Mouse (Mus musculus) CH12.LX (cell line): Measurements from ENCODE around the gene Gm10644. TPM values are rescaled to one million over a fixed set of nuclear protein-coding genes. Genes with fewer than 3 reads are reported as not detected.

Source experiments
- DNase-seq: peaks from one replicate; pipeline ENCODE4 v3.0.0-alpha.2; 2013; ENCODE audit errors: extremely low read depth
- H3K27ac ChIP-seq: 2 replicates; pipeline ENCODE4 v1.5.1; 2012; ENCODE audit warnings: low read depth, mild to moderate bottlenecking, control low read depth, moderate library complexity; ENCODE audit not compliant: insufficient read depth
- H3K27me3 ChIP-seq: replicated peaks from 2 replicates; pipeline ENCODE3; 2012; ENCODE audit warnings: inconsistent platforms
- H3K36me3 ChIP-seq, 2 experiments: replicated peaks in 1 of 2; 2 replicates each; pipeline versions ENCODE3 to v1.6.1; 2012; ENCODE audit warnings: inconsistent platforms in 1 of 2, low read length in 1 of 2, mild to moderate bottlenecking in 1 of 2, mixed read lengths in 1 of 2, moderate library complexity in 1 of 2; ENCODE audit not compliant: control insufficient read depth in 1 of 2, insufficient read depth in 1 of 2
- H3K4me1 ChIP-seq, 2 experiments: 2 replicates each; pipeline ENCODE4 v1.6.1; 2012; ENCODE audit warnings: inconsistent platforms in 1 of 2, moderate library complexity in 1 of 2; ENCODE audit not compliant: insufficient read depth in 2 of 2, control insufficient read depth in 1 of 2
- H3K4me2 ChIP-seq: 2 replicates; pipeline ENCODE4 v1.6.1; 2012; ENCODE audit warnings: low read depth, mild to moderate bottlenecking, control low read depth; ENCODE audit not compliant: poor library complexity, insufficient read depth, severe bottlenecking
- H3K4me3 ChIP-seq, 3 experiments: fragments of 150-350 bp in 1 of 3; sonication (generic) in 1 of 3; replicated peaks in 1 of 3; 2 replicates each; pipeline versions ENCODE3 to v1.5.1; 2011 to 2012; ENCODE audit warnings: low read depth in 2 of 3, low read length in 2 of 3, mild to moderate bottlenecking in 2 of 3, moderate library complexity in 2 of 3, control low read depth in 1 of 3, improper control_type of control experiment in 1 of 3, inconsistent platforms in 1 of 3, mixed read lengths in 1 of 3; ENCODE audit not compliant: poor library complexity in 1 of 3
- H3K79me2 ChIP-seq: replicated peaks from 2 replicates; pipeline ENCODE4 v1.6.1; 2012; ENCODE audit warnings: mild to moderate bottlenecking, moderate library complexity; ENCODE audit not compliant: control insufficient read depth, poor library complexity, insufficient read depth, severe bottlenecking; ENCODE audit errors: extremely low read depth
- H3K9ac ChIP-seq: 2 replicates; pipeline ENCODE4 v1.6.1; 2012; ENCODE audit warnings: low read depth, mild to moderate bottlenecking, control low read depth, moderate library complexity; ENCODE audit not compliant: insufficient read depth
- H3K9me3 ChIP-seq: replicated peaks from 2 replicates; pipeline ENCODE3; 2012; ENCODE audit warnings: low read length, inconsistent platforms, mixed read lengths
- BHLHE40 ChIP-seq: IDR thresholded peaks from 2 replicates; pipeline ENCODE4 v1.6.1; 2011; ENCODE audit warnings: mild to moderate bottlenecking, low read depth, low read length, improper control_type of control experiment
- CHD2 ChIP-seq: IDR thresholded peaks from 2 replicates; pipeline ENCODE4 v1.6.1; 2011; ENCODE audit warnings: low read length, improper control_type of control experiment
- CTCF ChIP-seq, 2 experiments: IDR thresholded peaks in 1 of 2; conservative IDR thresholded peaks in 1 of 2; 2 replicates each; pipeline ENCODE4 v1.5.1; 2011 to 2012; ENCODE audit warnings: low read depth in 2 of 2, low read length in 2 of 2, improper control_type of control experiment in 1 of 2, inconsistent platforms in 1 of 2, mild to moderate bottlenecking in 1 of 2, moderate library complexity in 1 of 2
- E2F4 ChIP-seq: IDR thresholded peaks from 2 replicates; pipeline ENCODE4 v1.6.1; 2011; ENCODE audit warnings: low read depth, low read length, improper control_type of control experiment; ENCODE audit not compliant: insufficient replicate concordance
- ELF1 ChIP-seq: IDR thresholded peaks from 2 replicates; pipeline ENCODE4 v1.6.1; 2014; ENCODE audit warnings: low read depth, mild to moderate bottlenecking, inconsistent platforms, low read length, improper control_type of control experiment
- EP300 ChIP-seq: IDR thresholded peaks from 2 replicates; pipeline ENCODE4 v1.6.1; 2011; ENCODE audit warnings: low read length, improper control_type of control experiment
- IRF4 ChIP-seq: IDR thresholded peaks from 2 replicates; pipeline ENCODE4 v1.6.1; 2014; ENCODE audit warnings: low read depth, mild to moderate bottlenecking, inconsistent platforms, low read length, improper control_type of control experiment
- JUND ChIP-seq: conservative IDR thresholded peaks from 2 replicates; pipeline ENCODE4 v1.6.1; 2011; ENCODE audit warnings: low read depth, low read length, improper control_type of control experiment
- KAT2A ChIP-seq: IDR thresholded peaks from 2 replicates; pipeline ENCODE4 v1.6.1; 2012; ENCODE audit warnings: low read length, improper control_type of control experiment, inconsistent platforms; ENCODE audit not compliant: insufficient replicate concordance
- MAFK ChIP-seq: IDR thresholded peaks from 2 replicates; pipeline ENCODE4 v1.6.1; 2011; ENCODE audit warnings: low read length, improper control_type of control experiment; ENCODE audit not compliant: insufficient replicate concordance
- MAX ChIP-seq: IDR thresholded peaks from 2 replicates; pipeline ENCODE4 v1.6.1; 2011; ENCODE audit warnings: low read length, improper control_type of control experiment
- MAZ ChIP-seq: IDR thresholded peaks from 2 replicates; pipeline ENCODE4 v1.6.1; 2012; ENCODE audit warnings: low read depth, mild to moderate bottlenecking, inconsistent platforms, low read length, improper control_type of control experiment, moderate library complexity
- MEF2A ChIP-seq: IDR thresholded peaks from 2 replicates; pipeline ENCODE4 v1.6.1; 2014; ENCODE audit warnings: low read depth, mild to moderate bottlenecking, inconsistent platforms, low read length, improper control_type of control experiment, borderline replicate concordance
- MXI1 ChIP-seq: IDR thresholded peaks from 2 replicates; pipeline ENCODE4 v1.6.1; 2011; ENCODE audit warnings: mild to moderate bottlenecking, low read depth, low read length, improper control_type of control experiment
- MYC ChIP-seq: IDR thresholded peaks from 2 replicates; pipeline ENCODE4 v1.6.1; 2011; ENCODE audit warnings: low read depth, mild to moderate bottlenecking, improper control_type of control experiment, low read length
- NELFE ChIP-seq: IDR thresholded peaks from 2 replicates; pipeline ENCODE4 v1.6.1; 2011; ENCODE audit warnings: low read depth, low read length, improper control_type of control experiment
- NRF1 ChIP-seq: IDR thresholded peaks from 2 replicates; pipeline ENCODE4 v1.6.1; 2014; ENCODE audit warnings: low read depth, mild to moderate bottlenecking, inconsistent platforms, low read length, improper control_type of control experiment, moderate library complexity
- POLR2A ChIP-seq: IDR thresholded peaks from 2 replicates; pipeline ENCODE4 v1.6.1; 2011; ENCODE audit warnings: low read depth, mild to moderate bottlenecking, improper control_type of control experiment, low read length
- RAD21 ChIP-seq: IDR thresholded peaks from 2 replicates; pipeline ENCODE4 v1.6.1; 2011; ENCODE audit warnings: low read depth, mild to moderate bottlenecking, low read length, improper control_type of control experiment, moderate library complexity
- SIN3A ChIP-seq: IDR thresholded peaks from 2 replicates; pipeline ENCODE4 v1.6.1; 2012; ENCODE audit warnings: low read length, improper control_type of control experiment, inconsistent platforms
- SMC3 ChIP-seq: IDR thresholded peaks from 2 replicates; pipeline ENCODE4 v1.6.1; 2011; ENCODE audit warnings: low read depth, low read length, improper control_type of control experiment
- TBP ChIP-seq: conservative IDR thresholded peaks from 2 replicates; pipeline ENCODE4 v1.6.1; 2011; ENCODE audit warnings: low read depth, low read length, improper control_type of control experiment
- TCF12 ChIP-seq: IDR thresholded peaks from 2 replicates; pipeline ENCODE4 v1.6.1; 2014; ENCODE audit warnings: low read depth, mild to moderate bottlenecking, inconsistent platforms, low read length, improper control_type of control experiment
- UBTF ChIP-seq: IDR thresholded peaks from 2 replicates; pipeline ENCODE4 v1.6.1; 2012; ENCODE audit warnings: low read depth, mild to moderate bottlenecking, inconsistent platforms, low read length, improper control_type of control experiment, moderate library complexity
- USF2 ChIP-seq: conservative IDR thresholded peaks from 2 replicates; pipeline ENCODE4 v1.6.1; 2011; ENCODE audit warnings: low read depth, low read length, improper control_type of control experiment
- ZC3H11A ChIP-seq: IDR thresholded peaks from 2 replicates; pipeline ENCODE4 v1.6.1; 2012; ENCODE audit warnings: low read depth, mild to moderate bottlenecking, inconsistent platforms, low read length, improper control_type of control experiment
- ZKSCAN1 ChIP-seq: IDR thresholded peaks from 2 replicates; pipeline ENCODE4 v1.6.1; 2012; ENCODE audit warnings: low read depth, inconsistent platforms, low read length, improper control_type of control experiment, borderline replicate concordance
- ZMIZ1 ChIP-seq: IDR thresholded peaks from 2 replicates; pipeline ENCODE4 v1.6.1; 2012; ENCODE audit warnings: low read depth, mild to moderate bottlenecking, inconsistent platforms, low read length, improper control_type of control experiment
- ZNF384 ChIP-seq: IDR thresholded peaks from 2 replicates; pipeline ENCODE4 v1.6.1; 2012; ENCODE audit warnings: low read depth, low read length, improper control_type of control experiment, inconsistent platforms
- dilution Hi-C: fragments of 300-500 bp; cut with MboI; formaldehyde crosslinking; loops from 2 replicates; pipeline ENCODE4 v1.14.3; 2020; ENCODE audit warnings: low sequenced_read_pairs; ENCODE audit not compliant: extremely low pct_unique_long_range_greater_than_20kb, extremely low pct_ligation_motif_present
- in situ Hi-C: fragments of 300-500 bp; cut with MboI; formaldehyde crosslinking; loops from 3 replicates; pipeline ENCODE4 v1.14.3; 2019; ENCODE audit warnings: low sequenced_read_pairs, low pct_ligation_motif_present, low pct_unique_long_range_greater_than_20kb, mixed read lengths
- polyA plus RNA-seq: library from polyadenylated mRNA; unstranded; fragments of >175 nt; gene quantifications from 2 replicates; pipeline ENCODE4 v1.2.1, GENCODE M21; 2012; ENCODE audit warnings: low read depth; ENCODE audit not compliant: insufficient read length
- total RNA-seq, 2 experiments: library from RNA; depleted of rRNA; stranded (reverse); fragments of 300-350 nt in 1 of 2; fragments of >200 nt in 1 of 2; gene quantifications; 2 replicates each; pipeline ENCODE4 v1.2.3; 2012 to 2014

The Gm10644 gene
- total RNA-seq (2012; rRNA removed) (1.1 and 1.7 TPM in 2 replicates), total RNA-seq (2014; rRNA removed) (0.58 TPM in 2 replicates), polyA plus RNA-seq (0.44 and 0.72 TPM in 2 replicates)

GRCm38 (mm10) chr8:83955106-83955957, at the start of gene Gm10644, which contains the start of gene Asf1b:
Gm10644 (minus strand) TSS chr8:83955205.
Asf1b (plus strand) TSS chr8:83955507.
- no peak for TF ChIP-seq MAFK
- peak; percentile 87 for TF ChIP-seq CHD2
- no peak for TF ChIP-seq JUND
- TF ChIP-seq BHLHE40: 0 out of 2 replicates have a peak, but pooled peaks have one; percentile 19
- peak; percentile 89 for TF ChIP-seq ELF1
- no peak for TF ChIP-seq MYC
- TF ChIP-seq TBP: peak; percentile 77
- peak; percentile 68 for TF ChIP-seq MXI1
- no peak for TF ChIP-seq EP300
- TF ChIP-seq POLR2A: peak; percentile 82
- TF ChIP-seq NELFE: peak; percentile 80
- TF ChIP-seq TCF12: peak; percentile 45; the same call in 1 of the 2 replicates
- TF ChIP-seq MAZ: no peak
- 0 out of 2 replicates have a peak, but pooled peaks have one; percentile 45 for TF ChIP-seq KAT2A
- peak; percentile 20; the same call in 1 of the 2 replicates for TF ChIP-seq IRF4
- TF ChIP-seq E2F4: peak; percentile 89; the same call in 1 of the 2 replicates
- TF ChIP-seq ZC3H11A: peak; percentile 5; the same call in 1 of the 2 replicates
- TF ChIP-seq RAD21: peak; percentile 80
- TF ChIP-seq MEF2A: no peak; the same call in 1 of the 2 replicates
- TF ChIP-seq SMC3: peak; percentile 53
- TF ChIP-seq CTCF (conservative IDR thresholded peaks at IDR 0.05 in 1 of 2, IDR thresholded peaks at IDR 0.05 in 1 of 2; ENCODE audit: low read depth in 2 of 2, low read length in 2 of 2): peak; percentile 16 to 91; a peak in 2 of 4 replicates
- peak; percentile 33; the same call in 1 of the 2 replicates for TF ChIP-seq NRF1
- TF ChIP-seq USF2: no peak
- no peak for TF ChIP-seq UBTF
- TF ChIP-seq MAX: peak; percentile 26
- TF ChIP-seq ZNF384: no peak
- no peak for TF ChIP-seq ZKSCAN1
- 0 out of 2 replicates have a peak, but pooled peaks have one; percentile 20 for TF ChIP-seq ZMIZ1
- peak; percentile 64; the same call in 1 of the 2 replicates for TF ChIP-seq SIN3A
- H3K4me2 ChIP-seq: peak within 1 kb of the TSS; percentile 84
- peak within 1 kb of the TSS; percentile 63 for H3K9ac ChIP-seq
- H3K27ac ChIP-seq: peak within 1 kb of the TSS; percentile 21
- in situ Hi-C loops: loop anchor here (10.0 kb wide), 2 partner anchors 61 to 171 kb away; no protein-coding TSS in a partner anchor
- H3K4me1 ChIP-seq: peaks cover 0 to 22% of the 10 kb centered on the region in 2 experiments; a peak in 2 of 4 replicates
- H3K4me3 ChIP-seq: peak within 1 kb of the TSS; percentile 72 to 89 (median 87)
- H3K79me2 ChIP-seq: peaks cover 28% of the 10 kb centered on the region
- H3K9me3 ChIP-seq: no peaks in the 10 kb centered on the region
- dilution Hi-C loops: no loop called here
- H3K27me3 ChIP-seq: no peaks in the 10 kb centered on the region
- H3K36me3 ChIP-seq: peaks cover 0 to 21% of the 10 kb centered on the region in 2 experiments
- DNase-seq: peak; percentile 100
